Mouse (Mus musculus) natural killer cell, adult 2 months (primary cell): Measurements from ENCODE around the gene Gjb3.

Experiments used
- DNase-seq, 2 experiments: peaks; one replicate each; pipeline ENCODE4 v3.0.0; 2022; ENCODE audit warnings: low spot score in 2 of 2

Gene Gjb3

DNA sequence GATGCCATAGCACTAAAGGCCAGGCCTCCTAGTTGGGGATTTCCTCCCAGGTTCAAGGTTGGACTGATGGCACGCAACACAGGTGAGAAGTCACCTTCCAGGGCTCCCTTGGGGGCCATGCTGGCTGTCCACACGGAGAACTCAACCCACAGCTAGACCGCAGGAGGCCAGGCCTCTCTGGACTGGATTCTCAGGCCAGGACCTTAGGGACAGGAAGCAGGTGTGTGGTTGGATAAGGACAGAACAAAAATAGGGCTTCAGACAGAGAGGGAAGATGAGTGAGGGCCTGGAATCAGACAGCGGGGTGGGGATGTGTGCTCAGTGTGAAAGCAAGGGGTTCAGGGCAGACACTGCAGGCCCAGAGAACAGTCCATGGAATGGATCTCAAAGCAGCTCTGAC is 43.7 kb downstream of the Gjb3 start:
- no peak for DNase-seq

DNA sequence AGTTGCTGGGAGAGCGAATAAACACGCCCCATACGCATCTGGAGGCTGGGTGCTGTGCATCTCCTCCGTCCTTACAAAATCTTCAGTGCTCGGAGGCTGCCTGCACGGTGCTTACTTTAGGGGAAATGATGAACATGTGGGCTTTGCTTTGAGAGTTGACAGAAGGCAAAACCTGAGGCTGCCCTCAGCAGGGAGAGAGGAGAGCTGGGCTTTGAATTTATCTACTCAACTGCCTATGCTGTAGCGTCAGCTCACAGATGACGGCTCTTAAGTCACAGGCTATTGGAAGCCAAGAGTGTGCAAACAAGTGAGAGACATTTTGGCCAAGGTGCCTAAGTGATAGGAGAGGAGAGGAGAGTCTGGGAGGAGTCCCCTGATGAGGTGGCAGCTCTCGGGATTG is 51.4 kb downstream of the Gjb3 start:
- DNase-seq, result no peak

- DNase-seq, result no peak
Observed at GRCm38 (mm10) chr4:127278451-127279001, 52.1 kb downstream of the Gjb3 start.
